Mouse (Mus musculus) ES-E14 (cell line): ENCODE results near the gene Fam89a. TPM values are rescaled to one million over a fixed set of nuclear protein-coding genes. Genes with fewer than 3 reads are reported as not detected.
A peak's percentile ranks its signal among the peaks of the same experiment; 100 is the strongest.

Experiments used
- DNase-seq: peaks from one replicate; pipeline ENCODE4 v3.0.0-alpha.2; 2013; ENCODE audit warnings: low read depth, low spot score
- H3K27ac ChIP-seq: 2 replicates; pipeline ENCODE4 v1.5.1; 2012; ENCODE audit warnings: low read depth, mild to moderate bottlenecking, low read length, moderate library complexity, mixed read lengths; ENCODE audit not compliant: poor library complexity, insufficient read depth, severe bottlenecking
- H3K36me3 ChIP-seq: 2 replicates; pipeline ENCODE4 v1.6.1; 2012; ENCODE audit warnings: mild to moderate bottlenecking, low read length, moderate library complexity, mixed read lengths; ENCODE audit not compliant: control insufficient read depth, poor library complexity, insufficient read depth, severe bottlenecking
- H3K4me1 ChIP-seq, 2 experiments: fragments of 150-350 bp in 1 of 2; sonication (generic) in 1 of 2; 2 replicates each; pipeline ENCODE4 v1.6.1; 2012; ENCODE audit warnings: low read length in 2 of 2, mild to moderate bottlenecking in 1 of 2, mixed read lengths in 1 of 2; ENCODE audit not compliant: control insufficient read depth in 2 of 2, insufficient read depth in 2 of 2, poor library complexity in 1 of 2
- H3K4me3 ChIP-seq, 2 experiments: fragments of 150-350 bp in 1 of 2; sonication (generic) in 1 of 2; 2 replicates each; pipeline ENCODE4 v1.5.1; 2012; ENCODE audit warnings: low read length in 2 of 2, low read depth in 1 of 2, mild to moderate bottlenecking in 1 of 2, mixed read lengths in 1 of 2; ENCODE audit not compliant: insufficient read depth in 1 of 2, poor library complexity in 1 of 2, severe bottlenecking in 1 of 2
- H3K9ac ChIP-seq: 2 replicates; pipeline ENCODE4 v1.6.1; 2012; ENCODE audit warnings: low read depth, mild to moderate bottlenecking, low read length, mixed read lengths; ENCODE audit not compliant: poor library complexity, insufficient read depth, severe bottlenecking
- H3K9me3 ChIP-seq: fragments of 150-350 bp; sonication (generic); 2 replicates; pipeline ENCODE4 v1.6.1; 2012; ENCODE audit warnings: low read depth, mild to moderate bottlenecking, low read length; ENCODE audit not compliant: control insufficient read depth, insufficient read depth
- CHD2 ChIP-seq: IDR thresholded peaks from 2 replicates; pipeline ENCODE4 v1.6.1; 2014; ENCODE audit warnings: mild to moderate bottlenecking, low read depth, low read length, inconsistent platforms
- HCFC1 ChIP-seq: IDR thresholded peaks from 2 replicates; pipeline ENCODE4 v1.6.1; 2012; ENCODE audit warnings: low read length, inconsistent platforms, borderline replicate concordance; ENCODE audit not compliant: insufficient read depth
- MAFK ChIP-seq: IDR thresholded peaks from 2 replicates; pipeline ENCODE4 v1.6.1; 2014; ENCODE audit warnings: mild to moderate bottlenecking, low read depth, low read length, inconsistent platforms; ENCODE audit not compliant: insufficient read depth
- ZC3H11A ChIP-seq: IDR thresholded peaks from 2 replicates; pipeline ENCODE4 v1.6.1; 2012; ENCODE audit warnings: low read depth, mild to moderate bottlenecking, inconsistent platforms, low read length, borderline replicate concordance
- ZNF384 ChIP-seq: IDR thresholded peaks from 2 replicates; pipeline ENCODE4 v1.6.1; 2012; ENCODE audit warnings: low read depth, low read length, inconsistent platforms
- in situ Hi-C, 2 experiments: fragments of 600-800 bp; cut with MboI; formaldehyde crosslinking; loops; one replicate each; pipeline ENCODE4 v1.15.1; 2025; ENCODE audit warnings: low sequenced_read_pairs in 2 of 2, inconsistent platforms in 1 of 2; ENCODE audit not compliant: unreplicated experiment in 2 of 2
- total RNA-seq: library from RNA; depleted of rRNA; stranded (reverse); fragments of 300-350 nt; gene quantifications from 2 replicates; pipeline ENCODE4 v1.2.3, GENCODE M21; 2012

Fam89a gene
- total RNA-seq, 1 experiment = 2.9 TPM

GRCm38 (mm10) chr8:124705823-124706222 lies 45.8 kb downstream of the Fam89a start:
- TF ChIP-seq MAFK (no peak), CHD2 (no peak), ZC3H11A (no peak), ZNF384 (no peak), HCFC1 (no peak)
- no peak overlapping the region for H3K27ac ChIP-seq
- H3K36me3 ChIP-seq = peaks cover 34% of the 10 kb centered on the region
- H3K4me1 ChIP-seq = peaks cover 0 to 5% of the 10 kb centered on the region in 2 experiments; a peak in 2 of 4 replicates
- H3K9me3 ChIP-seq = no peaks in the 10 kb centered on the region
- H3K9ac ChIP-seq = no peak overlapping the region
- in situ Hi-C loops = no loop called here
- no peak overlapping the region for H3K4me3 ChIP-seq
- peak; percentile 7 for DNase-seq

GRCm38 (mm10) chr8:124704376-124704775 lies 47.3 kb downstream of the Fam89a start:
- Histone ChIP-seq H3K27ac (no peak overlapping the region), H3K9me3 (no peaks in the 10 kb centered on the region), H3K4me1 (peaks cover 0 to 5% of the 10 kb centered on the region in 2 experiments; a peak in 2 of 4 replicates), H3K36me3 (peaks cover 39% of the 10 kb centered on the region), H3K4me3 (no peak overlapping the region), H3K9ac (no peak overlapping the region)
- DNase-seq = no peak
- TF ChIP-seq CHD2 (no peak), ZNF384 (no peak), HCFC1 (no peak), ZC3H11A (no peak), MAFK (no peak)
- in situ Hi-C loops = no loop called here

- Histone ChIP-seq H3K36me3 (peaks cover 39% of the 10 kb centered on the region), H3K9ac (no peak overlapping the region), H3K9me3 (no peaks in the 10 kb centered on the region), H3K27ac (no peak overlapping the region), H3K4me1 (peaks cover 0 to 5% of the 10 kb centered on the region in 2 experiments; a peak in 2 of 4 replicates), H3K4me3 (no peak overlapping the region)
- TF ChIP-seq ZC3H11A (no peak), MAFK (no peak), ZNF384 (no peak), HCFC1 (no peak), CHD2 (no peak)
- in situ Hi-C loops = no loop called here
- no peak for DNase-seq
These were observed 48.1 kb downstream of the Fam89a start for GRCm38 (mm10) chr8:124703526-124703925.

- TF ChIP-seq ZC3H11A (no peak), MAFK (no peak), HCFC1 (no peak), CHD2 (no peak), ZNF384 (no peak)
- H3K4me3 ChIP-seq = no peak overlapping the region
- H3K9ac ChIP-seq = no peak overlapping the region
- no peak overlapping the region for H3K27ac ChIP-seq
- peaks cover 0 to 5% of the 10 kb centered on the region in 2 experiments; a peak in 2 of 4 replicates for H3K4me1 ChIP-seq
- peaks cover 47% of the 10 kb centered on the region for H3K36me3 ChIP-seq
- in situ Hi-C loops = no loop called here
- no peak for DNase-seq
- no peaks in the 10 kb centered on the region for H3K9me3 ChIP-seq
These were observed 49.4 kb downstream of the Fam89a start for GRCm38 (mm10) chr8:124702183-124702582.

GRCm38 (mm10) chr8:124701023-124701422 lies 50.6 kb downstream of the Fam89a start:
- Histone ChIP-seq H3K4me1 (peaks cover 0 to 3% of the 10 kb centered on the region in 2 experiments; a peak in 1 of 4 replicates), H3K9ac (no peak overlapping the region), H3K4me3 (no peak overlapping the region), H3K36me3 (peaks cover 45% of the 10 kb centered on the region), H3K27ac (no peak overlapping the region), H3K9me3 (no peaks in the 10 kb centered on the region)
- TF ChIP-seq MAFK = no peak
- no peak for TF ChIP-seq CHD2
- no peak for TF ChIP-seq ZNF384
- in situ Hi-C loops = no loop called here
- DNase-seq = no peak
